Mouse (Mus musculus): ENCODE data around the gene Itgb3bp. TPM values are rescaled to one million over a fixed set of nuclear protein-coding genes. Genes with fewer than 3 reads are reported as not detected.
A peak's percentile ranks its signal among the peaks of the same experiment; 100 is the strongest.

Itgb3bp gene
- polyA plus RNA-seq, 1 experiment from 2014 or later = 48.1 TPM

GRCm38 (mm10) chr4:99931807-99932206 is 2.2 kb upstream of the Itgb3bp start:
- Histone ChIP-seq H3K27me3 (no peaks in the 10 kb centered on the region), H3K4me3 (replicated peaks) (no peak overlapping the region), H3K9me3 (no peaks in the 10 kb centered on the region), H3K4me1 (replicated peaks) (peaks cover 13% of the 10 kb centered on the region), H3K4me2 (no peak overlapping the region), H3K27ac (no peak overlapping the region), H3K9ac (replicated peaks) (no peak overlapping the region), H3K36me3 (no peaks in the 10 kb centered on the region)
- ATAC-seq (ENCODE audit: insufficient number of reproducible peaks, insufficient read depth, low FRiP score, low TSS enrichment, low read depth) = no peak
- 89% methylated on average over 4 of the region's 4 CpGs for WGBS

DNA sequence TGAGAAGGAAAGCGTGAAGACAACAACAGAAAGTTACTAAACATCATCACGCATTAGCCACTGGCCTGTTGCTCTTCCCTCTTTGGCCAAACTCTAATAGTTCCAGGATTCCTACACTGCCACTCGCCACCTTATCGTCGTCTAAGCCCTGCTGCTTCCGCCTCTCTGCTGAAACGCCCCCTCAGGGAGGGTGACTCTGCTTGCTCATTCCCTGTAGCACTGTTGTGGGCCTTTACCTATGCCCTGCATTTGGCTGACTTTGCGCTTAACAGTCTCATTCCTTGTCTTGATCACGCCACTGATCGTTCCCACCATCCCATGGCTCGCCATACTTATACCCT is 1.6 kb upstream of the Itgb3bp start:
- H3K4me1 ChIP-seq (replicated peaks) = peaks cover 13% of the 10 kb centered on the region
- ATAC-seq (ENCODE audit: insufficient number of reproducible peaks, insufficient read depth, low FRiP score, low TSS enrichment, low read depth) = no peak
- H3K4me3 ChIP-seq (replicated peaks) = no peak overlapping the region
- H3K27me3 ChIP-seq = no peaks in the 10 kb centered on the region
- H3K9ac ChIP-seq (replicated peaks) = no peak overlapping the region
- WGBS = 68% methylated on average over 11 of the region's 11 CpGs
- H3K4me2 ChIP-seq = peak overlapping the region; percentile 89
- H3K27ac ChIP-seq = no peak overlapping the region
- H3K9me3 ChIP-seq = no peaks in the 10 kb centered on the region
- no peaks in the 10 kb centered on the region for H3K36me3 ChIP-seq

GRCm38 (mm10) chr4:99930518-99931239 is 1.1 kb upstream of the Itgb3bp start:
- 0 out of 2 replicates have a peak overlapping the region, but pooled peaks have one; percentile 8 for H3K9ac ChIP-seq (replicated peaks)
- H3K4me2 ChIP-seq = peak overlapping the region; percentile 89
- no peak overlapping the region for H3K27ac ChIP-seq
- H3K36me3 ChIP-seq = no peaks in the 10 kb centered on the region
- 49% methylated on average over 10 of the region's 10 CpGs for WGBS
- peak overlapping the region; percentile 66 for H3K4me3 ChIP-seq (replicated peaks)
- H3K27me3 ChIP-seq = no peaks in the 10 kb centered on the region
- peaks cover 13% of the 10 kb centered on the region for H3K4me1 ChIP-seq (replicated peaks)
- ATAC-seq (ENCODE audit: insufficient number of reproducible peaks, insufficient read depth, low FRiP score, low TSS enrichment, low read depth) = no peak
- H3K9me3 ChIP-seq = no peaks in the 10 kb centered on the region

DNA sequence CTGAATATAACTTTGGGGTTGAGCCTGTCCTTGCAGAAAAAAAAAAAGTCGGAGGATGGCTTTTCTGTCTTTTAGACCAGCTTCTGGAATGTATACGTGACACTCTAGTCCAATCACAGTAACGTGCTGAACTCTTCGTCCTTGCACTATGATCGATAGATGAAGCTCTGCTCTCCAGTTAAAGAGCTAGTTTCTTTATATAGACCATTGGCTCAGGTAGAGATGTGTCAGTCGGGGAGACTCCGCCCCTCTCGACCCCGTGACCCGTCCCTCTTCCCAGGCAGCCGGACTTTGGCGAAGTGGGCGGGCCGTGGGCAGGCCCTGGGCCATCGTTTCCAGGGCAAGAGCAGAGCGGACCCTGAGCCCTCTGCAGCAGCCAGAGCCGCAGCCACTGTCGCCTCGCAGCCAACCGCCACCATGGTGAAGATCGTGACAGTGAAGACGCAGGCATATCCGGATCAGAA is 432 bp downstream of the Itgb3bp start, which contains the start of gene Pgm1:
Pgm1 (plus strand) TSS at position 266 of the 464 bp plus-strand sequence.
- H3K36me3 ChIP-seq = no peaks in the 10 kb centered on the region
- peak within 1 kb of the TSS; percentile 89 for H3K4me2 ChIP-seq
- WGBS = 5% methylated on average over 23 of the region's 23 CpGs
- H3K4me3 ChIP-seq (replicated peaks) = peak within 1 kb of the TSS; percentile 66
- no peaks in the 10 kb centered on the region for H3K9me3 ChIP-seq
- H3K27me3 ChIP-seq = no peaks in the 10 kb centered on the region
- peak within 1 kb of the TSS; percentile 67 for H3K9ac ChIP-seq (replicated peaks)
- peak within 1 kb of the TSS; percentile 82 for H3K27ac ChIP-seq
- peaks cover 13% of the 10 kb centered on the region for H3K4me1 ChIP-seq (replicated peaks)
- ATAC-seq (ENCODE audit: insufficient number of reproducible peaks, insufficient read depth, low FRiP score, low TSS enrichment, low read depth) = peak; percentile 77

GRCm38 (mm10) chr4:99928521-99928920 is 1.1 kb downstream of the Itgb3bp start:
- Histone ChIP-seq H3K9me3 (no peaks in the 10 kb centered on the region), H3K9ac (replicated peaks) (no peak overlapping the region), H3K27ac (no peak overlapping the region), H3K4me3 (replicated peaks) (no peak overlapping the region), H3K27me3 (no peaks in the 10 kb centered on the region), H3K36me3 (no peaks in the 10 kb centered on the region), H3K4me1 (replicated peaks) (peaks cover 13% of the 10 kb centered on the region), H3K4me2 (no peak overlapping the region)
- 77% methylated on average over 6 of the region's 6 CpGs for WGBS
- no peak for ATAC-seq (ENCODE audit: insufficient number of reproducible peaks, insufficient read depth, low FRiP score, low TSS enrichment, low read depth)

GRCm38 (mm10) chr4:99926380-99926779 is 3.2 kb downstream of the Itgb3bp start:
- 92% methylated on average over 4 of the region's 4 CpGs for WGBS
- Histone ChIP-seq H3K4me3 (replicated peaks) (no peak overlapping the region), H3K27ac (no peak overlapping the region), H3K27me3 (no peaks in the 10 kb centered on the region), H3K4me1 (replicated peaks) (peaks cover 13% of the 10 kb centered on the region), H3K4me2 (no peak overlapping the region), H3K36me3 (no peaks in the 10 kb centered on the region), H3K9me3 (no peaks in the 10 kb centered on the region), H3K9ac (replicated peaks) (no peak overlapping the region)
- ATAC-seq (ENCODE audit: insufficient number of reproducible peaks, insufficient read depth, low FRiP score, low TSS enrichment, low read depth) = no peak

- Histone ChIP-seq H3K27me3 (no peaks in the 10 kb centered on the region), H3K9me3 (no peaks in the 10 kb centered on the region), H3K36me3 (peaks cover 9% of the 10 kb centered on the region; the same call in 1 of the 2 replicates), H3K27ac (no peak overlapping the region), H3K4me2 (no peak overlapping the region), H3K4me1 (replicated peaks) (no peaks in the 10 kb centered on the region), H3K4me3 (replicated peaks) (no peak overlapping the region), H3K9ac (replicated peaks) (no peak overlapping the region)
- ATAC-seq (ENCODE audit: insufficient number of reproducible peaks, insufficient read depth, low FRiP score, low TSS enrichment, low read depth) = no peak
- 65% methylated on average over 4 of the region's 4 CpGs for WGBS
Measured at GRCm38 (mm10) chr4:99913894-99914451, 15.6 kb downstream of the Itgb3bp start.

GRCm38 (mm10) chr4:99882405-99882804 is 47.2 kb downstream of the Itgb3bp start:
- H3K9me3 ChIP-seq = no peaks in the 10 kb centered on the region
- H3K27me3 ChIP-seq = no peaks in the 10 kb centered on the region
- no peak overlapping the region for H3K27ac ChIP-seq
- no peak for ATAC-seq (ENCODE audit: insufficient number of reproducible peaks, insufficient read depth, low FRiP score, low TSS enrichment, low read depth)
- no peak overlapping the region for H3K4me2 ChIP-seq
- no peak overlapping the region for H3K9ac ChIP-seq (replicated peaks)
- H3K4me3 ChIP-seq (replicated peaks) = no peak overlapping the region
- no peaks in the 10 kb centered on the region; the same call in 1 of the 2 replicates for H3K4me1 ChIP-seq (replicated peaks)
- no peaks in the 10 kb centered on the region for H3K36me3 ChIP-seq

DNA sequence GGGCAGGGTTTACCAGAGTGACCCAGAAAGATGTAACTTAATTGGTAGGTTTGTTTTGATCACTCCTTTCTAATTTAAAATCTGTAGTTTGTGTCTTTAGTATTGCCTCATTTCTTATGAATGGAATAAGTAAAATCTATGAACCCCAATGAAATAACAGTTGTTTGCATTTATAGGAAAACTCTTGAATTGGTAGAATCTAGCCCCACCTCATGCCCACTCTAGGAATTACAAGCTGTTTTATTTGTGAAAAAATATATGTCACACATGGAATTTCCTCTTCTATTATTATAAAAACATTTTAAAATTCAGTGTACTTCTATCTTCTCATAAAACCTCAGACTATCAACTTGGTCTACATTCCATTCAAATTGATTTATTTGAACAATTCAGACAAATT is 47.7 kb downstream of the Itgb3bp start:
- Histone ChIP-seq H3K4me3 (replicated peaks) (no peak overlapping the region), H3K27ac (no peak overlapping the region), H3K9me3 (no peaks in the 10 kb centered on the region), H3K36me3 (no peaks in the 10 kb centered on the region), H3K9ac (replicated peaks) (no peak overlapping the region), H3K27me3 (no peaks in the 10 kb centered on the region), H3K4me1 (replicated peaks) (no peaks in the 10 kb centered on the region; the same call in 1 of the 2 replicates), H3K4me2 (no peak overlapping the region)
- no peak for ATAC-seq (ENCODE audit: insufficient number of reproducible peaks, insufficient read depth, low FRiP score, low TSS enrichment, low read depth)

- WGBS = under 1% methylated on average over 48 of the region's 48 CpGs
- peak within 1 kb of the TSS; percentile 71 for H3K27ac ChIP-seq
- peaks cover 9% of the 10 kb centered on the region for H3K4me1 ChIP-seq (replicated peaks)
- H3K4me3 ChIP-seq (replicated peaks) = peak within 1 kb of the TSS; percentile 69
- H3K36me3 ChIP-seq = peaks cover 8% of the 10 kb centered on the region; the same call in 1 of the 2 replicates
- peak; percentile 61; the same call in 1 of the 2 replicates for ATAC-seq (ENCODE audit: insufficient number of reproducible peaks, insufficient read depth, low FRiP score, low TSS enrichment, low read depth)
- no peaks in the 10 kb centered on the region for H3K9me3 ChIP-seq
- H3K4me2 ChIP-seq = peak within 1 kb of the TSS; percentile 69
- H3K9ac ChIP-seq (replicated peaks) = peak within 1 kb of the TSS; percentile 79
- H3K27me3 ChIP-seq = no peaks in the 10 kb centered on the region
Measured at GRCm38 (mm10) chr4:99829094-99830073, 100.2 kb downstream of the Itgb3bp start, which contains the start of gene Efcab7. Gene Efcab7 (plus strand): TSS chr4:99829198.

DNA sequence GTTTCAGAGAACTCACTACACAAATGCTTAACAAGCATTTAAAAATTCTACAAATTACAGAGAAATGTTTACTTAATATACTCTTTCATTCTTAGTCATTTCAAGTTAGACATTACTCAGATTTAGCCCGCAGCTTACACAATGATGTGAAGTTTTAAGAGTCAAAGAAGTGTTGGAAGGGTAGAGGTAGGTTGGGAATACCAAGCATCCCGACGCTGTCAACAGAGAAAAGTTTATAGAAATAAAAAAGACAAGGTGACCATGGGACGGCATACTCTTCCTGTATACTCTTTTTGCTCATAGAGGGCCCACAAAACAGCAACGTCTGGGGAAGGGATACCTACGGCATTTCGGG is 100.9 kb downstream of the Itgb3bp start:
- Histone ChIP-seq H3K4me2 (peak overlapping the region; percentile 69), H3K27me3 (no peaks in the 10 kb centered on the region), H3K27ac (peak overlapping the region; percentile 71), H3K4me3 (replicated peaks) (peak overlapping the region; percentile 69), H3K9me3 (no peaks in the 10 kb centered on the region), H3K36me3 (peaks cover 8% of the 10 kb centered on the region; the same call in 1 of the 2 replicates), H3K4me1 (replicated peaks) (peaks cover 9% of the 10 kb centered on the region), H3K9ac (replicated peaks) (peak overlapping the region; percentile 79; the same call in 1 of the 2 replicates)
- 0 out of 2 replicates have a peak, but pooled peaks have one; percentile 22 for ATAC-seq (ENCODE audit: insufficient number of reproducible peaks, insufficient read depth, low FRiP score, low TSS enrichment, low read depth)
- WGBS = under 1% methylated on average over 7 of the region's 7 CpGs
